Mouse (Mus musculus) common myeloid progenitor, adult 5-6 weeks (primary cell): ENCODE results near the gene Anln. TPM values are rescaled to one million over a fixed set of nuclear protein-coding genes. Genes with fewer than 3 reads are reported as not detected.
"Not testable (repeated sequence)": the region's sequence is repeated elsewhere in the genome, so short reads cannot be mapped to it uniquely, and the experiment has no call there.

Experiments used
- ATAC-seq: replicated peaks from 2 replicates; pipeline ENCODE4 v1.8.0; 2016; ENCODE audit warnings: low read depth, mild to moderate bottlenecking, moderate TSS enrichment, inconsistent platforms; ENCODE audit not compliant: poor library complexity, severe bottlenecking
- total RNA-seq: library from RNA; stranded (forward); fragments of 200-1000, 187-1606 nt; gene quantifications from 2 replicates; pipeline ENCODE4 v1.2.3, GENCODE M21; 2017

Anln gene
- total RNA-seq, 1 experiment from 2014 or later: 53.5 TPM

DNA sequence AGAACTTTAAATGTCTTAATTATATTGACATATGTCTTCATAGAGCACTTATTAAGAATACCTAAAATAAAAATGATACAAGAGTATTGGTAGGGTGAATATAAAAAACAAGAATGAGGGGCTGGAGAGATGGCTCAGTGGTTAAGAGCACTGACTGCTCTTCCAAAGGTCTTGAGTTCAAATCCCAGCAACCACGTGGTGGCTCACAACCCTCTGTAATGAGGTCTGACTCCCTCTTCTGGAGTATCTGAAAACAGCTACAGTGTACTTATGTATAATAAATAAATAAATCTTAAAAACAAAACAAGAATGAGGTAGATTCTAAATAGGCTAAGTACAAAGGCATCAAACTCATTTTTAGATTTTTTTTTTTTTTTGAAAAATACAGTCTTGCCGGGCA lies 14.5 kb upstream of the Anln start:
- ATAC-seq: not testable (repeated sequence)

DNA sequence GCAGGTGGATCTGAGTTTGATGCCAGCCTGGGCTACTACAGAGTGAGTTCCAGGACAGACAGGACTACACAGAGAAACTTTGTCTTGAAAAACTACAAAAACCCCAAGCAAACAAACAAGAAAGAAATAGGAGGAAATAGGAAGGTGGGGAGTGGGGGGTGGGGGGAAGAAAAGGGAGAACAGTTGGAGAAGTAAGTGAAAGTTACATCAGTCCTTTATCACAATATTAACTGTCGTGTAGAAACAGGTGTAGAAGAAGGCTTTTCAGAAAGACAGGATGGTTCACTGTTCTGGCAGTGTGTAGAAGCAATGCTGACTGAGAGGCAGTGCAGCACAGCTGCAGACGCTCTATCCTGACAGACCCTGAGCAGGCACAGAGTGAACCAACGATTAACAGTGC lies 14.0 kb upstream of the Anln start:
- no peak for ATAC-seq

DNA sequence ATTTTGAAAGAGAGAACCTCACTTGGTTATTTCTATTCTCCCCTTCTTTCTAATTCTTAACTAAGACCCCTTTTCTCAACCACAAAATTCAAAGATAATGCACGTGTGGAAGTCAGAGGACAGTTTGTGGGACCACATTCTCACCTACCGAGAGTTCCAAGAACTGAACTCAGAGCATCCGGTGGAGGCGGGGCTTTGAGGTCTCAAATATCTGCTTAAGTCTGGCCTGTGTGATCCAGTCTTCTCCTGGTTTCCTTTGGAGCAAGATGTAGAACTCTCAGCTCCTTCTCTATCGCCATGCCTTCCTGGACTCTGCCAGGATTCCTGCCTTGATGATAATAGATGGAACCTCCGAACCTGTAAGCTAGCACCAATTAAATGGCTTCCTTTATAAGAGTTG lies 13.0 kb upstream of the Anln start:
- no peak for ATAC-seq

DNA sequence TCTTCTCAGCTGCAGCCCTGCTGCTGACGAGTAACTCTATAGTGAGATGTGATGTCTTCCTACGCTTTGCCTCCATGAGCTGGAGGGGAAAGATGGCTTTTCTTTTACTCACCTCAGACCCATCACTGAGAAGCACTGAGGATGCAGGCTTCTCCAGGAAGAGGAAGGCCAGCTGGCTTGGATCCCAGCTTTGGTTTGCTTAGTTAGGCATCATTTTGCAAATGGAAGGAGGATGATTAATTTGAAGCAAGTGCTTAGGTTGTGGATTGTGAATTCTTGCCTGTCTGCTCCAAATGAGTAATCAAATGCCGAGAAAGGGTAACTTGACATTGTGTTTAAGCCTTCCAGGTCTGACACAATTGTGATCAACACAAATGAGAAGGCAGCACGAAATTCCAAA lies 10.0 kb upstream of the Anln start:
- no peak for ATAC-seq

DNA sequence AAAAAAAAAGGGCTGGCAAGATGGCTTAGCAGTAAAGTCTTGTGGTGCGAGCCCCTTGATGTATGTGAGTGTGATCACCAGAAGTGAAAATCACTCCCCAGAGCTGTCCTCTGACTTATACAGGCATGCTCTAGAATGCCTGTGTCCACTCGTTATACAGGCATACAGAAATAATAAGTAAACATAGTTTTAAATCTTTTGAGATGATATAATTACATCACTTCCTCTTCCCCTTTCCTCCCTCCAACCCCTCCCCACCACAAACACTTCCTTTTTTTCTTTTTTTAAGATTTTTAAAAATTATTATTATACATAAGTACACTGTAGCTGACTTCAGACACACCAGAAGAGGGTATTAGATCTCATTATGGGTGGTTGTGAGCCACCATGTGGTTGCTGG lies 5.7 kb upstream of the Anln start:
- ATAC-seq: peak; percentile 69

DNA sequence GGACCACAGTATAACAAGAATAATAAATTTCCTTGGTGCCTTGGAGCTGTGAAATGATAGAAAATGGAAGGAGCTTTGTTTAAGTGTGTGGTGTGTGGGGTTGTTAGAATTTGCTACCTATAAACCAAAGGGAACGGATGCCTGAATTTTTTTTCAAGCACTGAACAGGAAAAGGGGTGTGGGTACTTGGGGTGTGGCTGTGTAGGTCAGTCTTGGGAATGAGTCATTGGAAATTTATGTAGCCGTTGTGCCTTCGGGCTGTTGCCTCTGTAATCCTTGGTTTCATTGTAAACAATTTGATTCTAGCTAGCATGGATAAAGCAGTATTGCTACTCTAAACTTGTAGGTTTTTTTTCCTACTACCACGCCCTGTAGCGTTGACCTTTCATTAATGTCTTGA lies 1.4 kb upstream of the Anln start:
- no peak for ATAC-seq

DNA sequence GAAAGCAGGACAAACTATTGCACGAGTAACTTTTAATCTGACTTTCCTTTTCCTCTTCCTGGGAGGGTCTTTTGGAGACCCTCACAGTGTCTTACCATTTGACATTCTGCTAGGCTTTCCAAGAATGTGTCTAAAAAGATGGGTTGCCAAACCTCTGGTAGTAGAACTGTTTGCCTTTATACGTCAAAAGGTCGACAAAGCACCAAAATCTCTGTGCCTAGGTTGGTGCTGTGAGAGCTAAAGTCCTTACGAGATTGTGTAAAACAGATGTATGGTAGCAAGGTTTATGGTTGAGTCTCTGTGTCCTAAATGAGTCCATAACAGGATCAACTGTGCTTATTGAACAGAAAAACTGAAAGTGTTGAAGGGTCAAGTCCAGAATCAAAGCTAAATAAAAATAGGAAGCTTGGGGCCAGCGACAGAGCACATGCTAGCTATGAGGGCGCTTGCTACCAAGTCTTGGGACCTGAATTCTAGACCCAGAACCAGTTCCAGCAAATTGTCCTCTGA lies 803 bp upstream of the Anln start:
- no peak for ATAC-seq

DNA sequence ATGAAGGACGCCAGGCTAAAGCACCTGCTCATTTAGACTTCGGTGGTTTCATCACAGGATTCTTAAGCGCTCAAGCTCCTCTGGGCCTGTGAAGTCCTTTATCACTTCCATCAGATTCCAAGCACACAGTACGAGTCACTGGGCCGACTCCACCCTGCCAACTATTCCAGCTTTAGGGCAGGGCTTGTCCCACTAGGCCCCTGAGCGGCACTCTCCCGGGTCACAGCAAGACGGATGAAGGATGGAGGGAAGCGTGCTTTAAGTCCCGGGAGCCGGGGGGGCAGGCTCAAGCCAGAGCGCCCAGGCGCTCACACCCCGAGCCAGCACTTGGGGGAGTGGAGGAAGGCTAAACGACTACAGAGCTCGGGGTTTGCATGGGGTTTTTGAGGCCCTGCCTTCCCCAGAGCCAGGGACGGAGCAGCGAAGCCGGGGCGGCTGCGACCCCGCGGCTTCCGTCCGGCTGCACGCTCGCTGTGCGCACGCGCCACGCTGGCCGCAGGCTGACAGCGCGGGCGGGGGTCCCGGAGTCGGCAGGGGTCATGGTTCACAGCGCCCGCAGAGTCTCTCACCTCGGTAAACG lies 497 bp downstream of the Anln start:
- ATAC-seq: peak; percentile 20; the same call in 1 of the 2 replicates

DNA sequence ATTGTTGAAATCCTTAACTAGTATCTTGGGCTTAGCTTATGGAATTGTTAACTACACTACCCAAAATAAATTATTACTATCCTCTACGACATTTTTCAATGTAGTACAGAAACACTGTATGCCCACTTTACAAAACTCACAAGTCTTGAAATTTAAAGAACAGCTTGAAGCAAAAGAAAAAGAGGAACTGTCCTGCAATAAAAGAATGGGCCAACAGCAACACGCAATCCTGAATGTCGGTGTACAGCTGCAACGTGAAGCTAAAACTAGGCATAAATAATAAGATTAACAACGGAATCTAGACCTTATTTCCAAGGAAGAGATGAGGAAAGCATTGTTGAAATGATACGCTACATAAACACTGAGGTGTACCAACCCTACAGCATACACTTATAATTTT lies 1.1 kb downstream of the Anln start:
- no peak for ATAC-seq

DNA sequence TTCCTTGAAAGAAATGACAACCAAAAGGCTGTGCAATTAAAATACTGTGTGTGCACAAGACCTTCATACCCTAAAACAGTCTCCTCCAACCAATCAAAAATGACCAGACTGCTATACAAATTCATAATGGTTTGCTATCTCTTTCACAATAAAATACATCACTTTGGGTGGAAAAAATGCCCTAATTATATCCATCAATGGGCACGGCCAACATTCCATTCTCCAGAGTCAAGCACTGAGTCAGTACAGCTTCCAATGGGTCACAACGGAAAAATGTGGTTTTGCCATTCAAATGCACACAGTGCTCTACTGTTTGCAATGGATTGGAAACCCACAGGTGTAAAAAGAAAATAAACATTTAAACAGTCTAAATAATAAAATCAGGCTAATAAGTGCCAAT lies 3.1 kb downstream of the Anln start:
- ATAC-seq: no peak

DNA sequence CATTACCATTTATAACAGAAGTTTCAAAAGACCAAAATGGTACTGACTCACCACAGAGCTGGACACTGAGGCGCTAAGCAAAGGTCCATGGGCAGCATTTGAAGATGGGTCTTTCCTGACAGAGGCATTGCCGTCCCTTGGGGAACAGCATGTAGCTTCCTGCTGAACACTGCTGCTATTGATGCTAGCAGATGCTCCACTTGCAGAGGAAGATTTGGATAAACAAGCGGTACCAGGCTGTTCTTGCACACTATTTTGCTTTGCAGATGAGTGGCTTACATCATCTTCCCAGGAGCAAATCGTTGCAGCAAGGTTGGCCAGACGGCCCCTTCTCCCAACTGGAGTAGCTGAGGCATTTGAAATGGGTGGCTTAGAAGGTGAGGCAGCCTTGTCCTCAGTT lies 12.9 kb downstream of the Anln start:
- ATAC-seq: no peak

DNA sequence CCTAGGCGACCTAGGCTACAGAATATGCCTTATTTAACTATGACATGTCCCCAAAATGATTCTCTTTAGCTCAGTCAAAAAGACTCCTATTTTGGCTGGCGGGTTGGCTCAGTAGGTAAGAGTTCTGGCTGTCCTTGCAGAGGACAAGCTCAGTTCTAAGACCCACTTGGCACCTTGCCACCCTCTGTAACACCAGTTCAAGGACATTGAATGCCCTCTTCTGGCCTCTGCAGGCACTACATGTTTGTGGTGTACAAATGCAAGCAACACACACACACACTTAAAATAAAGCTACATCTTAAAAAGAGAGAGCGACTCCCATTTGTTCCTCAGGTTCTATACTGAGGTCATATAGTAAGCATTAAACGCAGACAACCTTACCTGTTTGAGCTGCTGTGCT lies 16.2 kb downstream of the Anln start:
- no peak for ATAC-seq

DNA sequence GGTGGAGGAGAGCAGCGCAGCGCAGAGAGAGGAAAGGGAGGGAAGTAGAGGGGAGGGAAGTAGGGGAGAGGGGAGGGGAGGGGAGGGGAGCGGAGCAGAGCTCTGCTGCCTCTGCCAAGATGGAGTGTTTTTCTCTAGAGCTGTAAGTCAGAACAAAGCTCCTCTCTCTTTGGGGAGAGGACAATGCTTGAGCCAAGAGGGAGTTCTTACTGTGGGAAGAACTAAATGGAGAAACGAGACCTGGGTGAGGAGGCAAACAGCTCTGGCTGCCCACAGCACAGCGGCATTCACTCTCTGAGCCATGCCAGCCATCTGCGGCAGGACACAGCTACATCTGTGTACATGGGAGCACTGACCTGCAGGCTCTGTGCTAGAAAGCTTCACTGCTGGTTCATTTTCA lies 21.0 kb downstream of the Anln start:
- no peak for ATAC-seq

DNA sequence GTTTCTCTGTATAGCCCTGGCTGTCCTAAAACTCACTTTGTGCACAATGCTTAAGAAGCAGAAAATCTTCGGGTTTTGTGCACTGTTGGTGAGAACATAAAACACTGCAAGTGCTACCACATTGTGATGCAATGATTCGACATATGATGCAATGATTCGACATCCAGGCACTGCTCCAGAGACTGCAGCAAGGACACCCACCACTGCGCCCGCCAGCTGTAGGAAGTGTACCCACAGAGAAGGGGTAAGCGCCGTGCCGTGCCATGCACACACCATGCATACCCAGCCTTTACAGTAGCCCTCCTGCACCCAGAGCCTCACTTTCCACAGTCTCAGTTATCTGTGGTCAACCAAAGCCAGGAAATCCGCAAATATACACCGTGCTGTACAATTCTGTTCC lies 22.4 kb downstream of the Anln start:
- ATAC-seq: peak; percentile 79

DNA sequence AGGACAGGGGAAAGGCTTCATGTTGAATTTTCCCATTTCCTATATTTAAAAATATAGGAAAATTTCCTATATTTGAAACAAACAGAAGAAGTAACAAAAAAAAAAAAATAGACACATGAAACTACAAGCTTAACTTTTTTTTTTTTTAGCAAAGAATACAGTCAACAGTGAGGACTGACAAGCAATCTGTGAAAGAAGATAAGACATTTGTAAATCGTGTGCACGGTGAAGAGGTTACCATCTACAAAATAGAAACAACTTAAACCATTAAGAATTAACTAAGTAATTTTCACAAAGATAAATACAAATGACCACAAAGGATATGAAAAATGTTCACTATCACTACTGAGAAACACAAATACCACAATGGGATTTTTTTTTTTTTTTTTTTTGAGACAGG lies 22.8 kb downstream of the Anln start:
- no peak for ATAC-seq

DNA sequence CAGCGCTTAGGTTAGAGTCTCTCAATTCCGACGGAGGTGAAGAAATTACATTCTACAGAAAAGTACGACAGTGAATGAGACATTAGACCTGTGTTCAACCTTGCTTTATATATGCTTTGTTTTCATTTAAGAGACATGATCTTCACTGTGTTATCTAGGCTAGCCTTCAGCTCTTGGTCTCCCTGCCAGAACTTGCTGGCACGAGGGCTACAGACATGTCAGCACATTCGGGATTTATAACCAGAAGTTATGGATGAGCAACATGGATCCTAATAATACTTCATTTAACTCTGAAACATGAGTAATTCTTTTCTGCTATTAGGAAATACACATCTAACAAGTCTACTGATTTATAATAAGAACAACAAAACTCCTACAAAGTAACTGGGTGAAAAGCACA lies 28.1 kb downstream of the Anln start:
- no peak for ATAC-seq

DNA sequence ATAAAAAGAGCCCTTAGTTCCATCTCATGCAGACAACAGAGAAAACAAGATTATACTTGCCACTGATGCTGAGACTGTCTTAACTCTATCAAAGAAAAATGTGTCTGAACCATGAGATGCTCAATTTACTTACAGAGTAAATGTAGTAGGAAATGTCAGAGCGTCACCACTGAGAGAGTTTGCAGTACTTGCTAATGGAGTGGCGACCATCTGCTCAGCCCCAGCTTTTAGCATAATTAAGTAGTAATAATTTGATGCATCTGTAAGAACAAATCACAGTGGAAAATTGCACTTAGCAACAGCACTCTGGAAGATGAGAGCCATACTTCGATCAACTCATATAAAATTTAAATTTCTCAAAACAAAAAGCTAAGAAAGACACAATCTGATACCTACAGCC lies 33.1 kb downstream of the Anln start:
- no peak for ATAC-seq

DNA sequence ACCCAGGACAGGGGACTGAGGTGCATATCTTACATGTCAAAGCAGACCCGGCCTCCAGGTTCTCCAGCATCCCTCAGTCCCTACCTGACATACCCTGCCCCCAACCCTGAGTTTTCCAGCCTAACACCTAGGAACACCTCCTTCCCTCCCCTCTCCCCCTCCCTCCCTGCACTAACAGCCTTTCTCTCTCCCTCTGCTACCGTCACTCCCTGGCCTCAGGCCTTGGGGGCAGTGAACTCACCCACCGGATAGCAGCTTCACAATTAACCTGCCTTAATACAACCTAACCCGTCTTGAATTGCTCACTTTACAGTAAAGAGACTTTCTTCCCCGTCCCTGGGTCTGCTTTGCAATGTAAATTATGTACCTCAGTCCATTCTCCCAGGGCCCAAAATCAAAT lies 35.1 kb downstream of the Anln start:
- ATAC-seq: no peak

DNA sequence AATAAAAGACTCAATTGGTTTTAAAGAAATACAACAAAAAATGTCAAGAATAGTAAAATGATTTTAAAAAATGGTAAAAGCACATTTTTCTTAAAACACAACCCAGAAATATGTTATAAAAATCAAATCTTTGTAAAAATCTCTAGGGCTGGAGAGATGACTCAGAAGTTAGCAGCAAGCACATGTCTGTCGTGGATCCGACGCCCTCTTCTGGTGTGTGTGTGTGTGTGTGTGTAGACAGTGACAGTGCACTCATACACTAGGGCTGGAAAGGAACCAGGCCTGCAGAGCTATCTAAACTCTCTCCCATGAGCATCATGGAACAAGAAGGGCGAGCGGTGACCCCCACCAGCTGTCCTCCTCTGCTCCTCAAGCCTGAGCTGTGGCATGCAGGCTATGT lies 35.5 kb downstream of the Anln start:
- ATAC-seq: no peak

DNA sequence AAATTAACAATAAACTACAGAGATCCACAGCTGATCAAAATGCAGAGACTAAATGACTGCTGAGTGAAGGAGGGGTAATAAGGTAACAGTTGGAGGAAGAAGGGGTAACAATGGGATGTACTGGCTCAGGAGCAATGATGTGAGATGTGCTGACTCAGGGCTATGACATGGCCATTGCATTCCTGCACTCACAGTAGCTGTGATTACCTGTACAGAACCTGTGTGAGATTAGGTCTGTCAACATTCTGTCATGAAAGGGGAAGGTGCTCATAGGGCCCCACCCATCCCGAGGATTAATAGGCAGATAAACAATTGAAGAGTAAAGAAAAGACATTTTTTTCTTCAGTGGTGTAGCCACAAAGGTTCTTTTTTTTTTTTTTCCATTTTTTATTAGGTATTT lies 48.7 kb downstream of the Anln start:
- no peak for ATAC-seq

DNA sequence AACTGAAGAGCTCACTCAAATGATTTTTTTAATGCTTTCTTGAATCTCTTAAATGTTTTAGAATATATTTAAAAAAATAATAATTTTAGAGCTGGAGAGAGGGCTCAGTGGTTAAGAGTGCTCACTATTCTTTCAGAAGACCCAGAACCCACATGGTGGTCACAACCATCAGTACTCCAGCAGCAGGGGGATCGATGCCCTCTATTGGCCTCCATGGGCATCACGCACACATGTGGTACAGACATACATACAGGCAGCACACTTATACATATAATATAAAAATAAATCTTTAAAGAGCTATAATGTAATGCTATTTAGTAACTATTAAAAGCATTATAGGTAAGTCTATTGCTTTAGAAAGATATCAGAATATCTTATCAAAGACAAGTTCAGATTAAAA lies 51.8 kb downstream of the Anln start:
- ATAC-seq: no peak

DNA sequence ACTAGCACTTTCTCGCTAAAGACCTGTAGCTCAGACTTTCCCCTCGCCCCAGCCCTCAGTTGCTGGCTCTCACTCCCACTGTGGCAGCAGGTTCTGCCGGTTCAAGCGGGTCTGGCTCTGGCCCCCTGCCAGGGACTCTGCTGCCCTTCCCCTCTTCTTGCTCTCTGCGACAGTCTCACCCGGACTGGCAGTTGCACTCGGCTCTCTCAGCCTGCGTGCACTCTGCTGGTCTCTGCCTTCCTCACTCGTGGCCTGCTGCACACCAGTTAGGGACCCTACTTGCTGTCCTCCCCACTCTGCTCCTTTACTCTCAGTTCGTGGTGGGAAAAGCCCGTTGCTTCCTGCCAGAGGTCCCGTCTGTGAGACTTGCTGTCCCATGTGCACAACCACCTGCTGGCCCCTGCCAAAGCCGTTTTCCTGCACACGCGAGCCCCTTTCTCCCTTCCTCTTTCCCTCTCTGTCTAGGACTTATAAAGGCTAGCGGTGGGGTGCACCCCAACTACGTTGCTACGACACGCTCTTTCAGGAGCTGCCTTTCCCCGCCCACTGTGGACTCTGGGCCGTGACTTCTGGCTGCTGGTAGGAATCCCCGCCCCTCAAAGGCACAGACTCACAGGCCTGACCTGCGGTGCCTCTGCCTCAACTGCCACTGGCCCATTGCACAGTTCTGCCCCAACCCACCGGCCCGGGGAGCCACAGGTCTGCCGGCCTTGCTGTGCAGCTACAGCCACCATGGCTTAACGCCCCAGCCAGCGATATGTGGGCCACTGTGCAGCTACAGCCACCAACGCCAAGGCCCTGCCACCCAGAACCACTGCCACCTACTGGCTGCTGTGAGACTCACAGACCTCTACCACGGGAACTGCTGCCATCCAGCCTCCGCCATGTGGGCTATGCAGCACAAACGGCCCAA lies 61.3 kb downstream of the Anln start:
- peak; percentile 95 for ATAC-seq
